Mouse (Mus musculus) embryonic fibroblast, embryonic 13.5 days (primary cell): ENCODE results near the gene Utf1.

Experiments
- CTCF ChIP-seq: IDR thresholded peaks from 2 replicates; pipeline ENCODE4 v1.5.1; 2011; ENCODE audit warnings: mild to moderate bottlenecking, control low read depth, low read length, moderate library complexity, borderline replicate concordance; ENCODE audit not compliant: insufficient read depth
- POLR2A ChIP-seq: IDR thresholded peaks from 2 replicates; pipeline ENCODE4 v1.6.1; 2011; ENCODE audit warnings: low read depth, mild to moderate bottlenecking, control low read depth, low read length, moderate library complexity

DNA sequence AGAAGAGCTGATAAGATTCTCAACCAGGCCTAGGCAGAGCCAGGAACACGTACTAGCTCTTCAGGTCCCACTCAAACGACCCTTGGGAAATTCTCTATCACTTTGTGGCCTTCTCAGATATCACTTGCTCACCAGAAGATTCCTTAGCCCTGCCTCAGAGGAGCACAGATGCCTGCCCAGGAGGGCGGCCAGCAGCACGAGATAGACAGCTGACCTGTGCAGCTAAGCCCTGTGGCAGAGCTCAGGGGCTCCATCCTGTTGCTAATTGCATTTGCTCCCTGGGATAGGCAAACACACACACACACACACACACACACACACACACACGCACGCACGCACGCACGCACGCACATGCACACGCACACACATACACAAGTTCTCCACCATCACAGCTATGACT, 38.5 kb downstream of the Utf1 start:
- no peak for TF ChIP-seq CTCF
- TF ChIP-seq POLR2A = no peak
